Mouse (Mus musculus) spleen, adult 2 months (tissue): ENCODE results near the gene Thap8. TPM values are rescaled to one million over a fixed set of nuclear protein-coding genes. Genes with fewer than 3 reads are reported as not detected.
A peak's percentile ranks its signal among the peaks of the same experiment; 100 is the strongest.

ENCODE experiments used
- DNase-seq, 2 experiments: peaks; one replicate each; pipeline versions ENCODE4 v3.0.0 to v3.0.0-alpha.2; 2012 to 2021; ENCODE audit warnings: low spot score in 2 of 2, low read depth in 1 of 2
- H3K27ac ChIP-seq: fragments of 200-500 bp; 2 replicates; pipeline ENCODE4 v1.5.1; 2012; ENCODE audit warnings: low read length, inconsistent platforms; ENCODE audit not compliant: insufficient read depth
- H3K27me3 ChIP-seq: fragments of 200-500 bp; 2 replicates; pipeline ENCODE4 v1.6.1; 2012; ENCODE audit warnings: mild to moderate bottlenecking, moderate library complexity, low read length, inconsistent platforms; ENCODE audit not compliant: control insufficient read depth, insufficient read depth
- H3K36me3 ChIP-seq: fragments of 200-500 bp; 2 replicates; pipeline ENCODE4 v1.6.1; 2012; ENCODE audit warnings: mild to moderate bottlenecking, low read length, inconsistent platforms; ENCODE audit not compliant: control insufficient read depth, insufficient read depth
- H3K4me1 ChIP-seq: fragments of 200-500 bp; 2 replicates; pipeline ENCODE4 v1.6.1; 2011; ENCODE audit warnings: inconsistent platforms; ENCODE audit not compliant: control insufficient read depth, insufficient read depth, insufficient read length
- H3K4me3 ChIP-seq: fragments of 200-500 bp; 2 replicates; pipeline ENCODE4 v1.5.1; 2011; ENCODE audit warnings: mild to moderate bottlenecking, inconsistent platforms; ENCODE audit not compliant: insufficient read depth, insufficient read length; ENCODE audit errors: extremely low read depth
- CTCF ChIP-seq: fragments of 200-500 bp; IDR thresholded peaks from 2 replicates; pipeline ENCODE4 v1.5.1; 2011; ENCODE audit warnings: mild to moderate bottlenecking, inconsistent platforms; ENCODE audit not compliant: insufficient read depth, insufficient read length, insufficient replicate concordance; ENCODE audit errors: extremely low read depth
- POLR2A ChIP-seq: fragments of 200-500 bp; IDR thresholded peaks from 2 replicates; pipeline ENCODE4 v1.6.1; 2011; ENCODE audit warnings: low read depth, low read length, inconsistent platforms
- WGBS: fragments of 180-500 bp; shearing (Covaris S2); methylation state at CpG from one replicate; pipeline ENCODE4 v1.1.7; 2018; 5-methylcytosine and 5-hydroxymethylcytosine counted together
- polyA plus RNA-seq: library from polyadenylated mRNA; depleted of rRNA; stranded (reverse); fragments of >200 nt; gene quantifications from 2 replicates; pipeline ENCODE4 v1.2.3, GENCODE M21; 2012; rRNA removed

Gene Thap8
- polyA plus RNA-seq, 1 experiment: 0.14 TPM

DNA sequence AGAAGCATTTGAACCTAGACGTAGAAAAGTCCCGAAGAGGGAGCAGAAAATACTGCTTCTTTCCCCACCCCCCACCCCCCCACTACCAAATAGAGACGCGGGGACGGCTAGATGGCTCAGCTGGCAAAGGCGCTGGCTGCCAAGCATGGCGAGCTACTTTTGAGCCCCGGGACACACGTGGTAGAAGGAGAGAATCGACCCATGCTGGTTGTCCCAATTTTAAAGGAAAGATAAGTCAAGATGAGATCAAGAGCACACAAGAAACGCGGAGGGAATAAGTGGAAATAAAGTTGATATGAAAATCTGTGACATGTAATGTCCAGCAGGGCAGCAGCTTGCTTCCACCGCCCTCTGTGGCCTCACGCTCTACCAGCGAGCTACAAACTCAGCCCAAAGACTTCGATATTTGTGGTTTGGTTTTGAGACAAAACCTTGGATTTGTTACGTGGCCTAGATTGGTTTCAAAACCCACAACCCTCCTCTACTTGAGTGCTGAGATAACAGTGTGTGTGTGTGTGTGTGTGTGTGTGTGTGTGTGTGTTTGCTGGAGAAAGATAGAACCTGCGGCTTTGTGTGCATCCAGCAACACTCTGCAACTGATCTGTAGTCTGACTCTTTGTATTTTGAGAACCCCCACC, 52.8 kb downstream of the Thap8 start:
- no peak for DNase-seq
- no peaks in the 10 kb centered on the region for H3K36me3 ChIP-seq
- 40% methylated on average over 18 of the region's 18 CpGs for WGBS
- H3K27ac ChIP-seq: no peak overlapping the region
- peaks cover 2% of the 10 kb centered on the region; the same call in 1 of the 2 replicates for H3K4me1 ChIP-seq
- no peak overlapping the region for H3K4me3 ChIP-seq
- H3K27me3 ChIP-seq: no peaks in the 10 kb centered on the region
- TF ChIP-seq CTCF (no peak), POLR2A (no peak)

DNA sequence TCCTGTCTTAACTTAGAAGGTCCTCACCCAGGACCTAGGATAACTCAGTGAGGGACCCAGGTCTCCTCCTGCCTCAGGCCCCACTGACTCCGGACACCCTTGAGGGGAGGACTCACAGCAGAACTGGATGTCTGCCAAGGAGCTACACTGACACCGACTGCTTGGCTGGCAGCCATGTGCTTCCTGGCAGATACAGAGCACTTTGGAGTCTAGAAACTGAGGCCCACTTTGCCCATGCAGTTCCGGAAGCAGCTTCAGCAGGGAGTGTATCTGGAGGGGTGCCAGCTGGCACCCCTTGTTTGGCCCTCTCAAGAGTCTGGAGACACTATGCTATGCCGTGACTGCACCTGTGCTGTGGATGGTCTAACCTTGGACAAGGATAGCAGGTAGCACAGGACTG, 53.5 kb downstream of the Thap8 start:
- Histone ChIP-seq H3K36me3 (no peaks in the 10 kb centered on the region), H3K27me3 (no peaks in the 10 kb centered on the region), H3K4me3 (no peak overlapping the region), H3K27ac (no peak overlapping the region), H3K4me1 (peaks cover 2% of the 10 kb centered on the region; the same call in 1 of the 2 replicates)
- WGBS: 5% methylated on average over 4 of the region's 4 CpGs
- no peak for DNase-seq
- TF ChIP-seq CTCF (no peak), POLR2A (no peak)

DNA sequence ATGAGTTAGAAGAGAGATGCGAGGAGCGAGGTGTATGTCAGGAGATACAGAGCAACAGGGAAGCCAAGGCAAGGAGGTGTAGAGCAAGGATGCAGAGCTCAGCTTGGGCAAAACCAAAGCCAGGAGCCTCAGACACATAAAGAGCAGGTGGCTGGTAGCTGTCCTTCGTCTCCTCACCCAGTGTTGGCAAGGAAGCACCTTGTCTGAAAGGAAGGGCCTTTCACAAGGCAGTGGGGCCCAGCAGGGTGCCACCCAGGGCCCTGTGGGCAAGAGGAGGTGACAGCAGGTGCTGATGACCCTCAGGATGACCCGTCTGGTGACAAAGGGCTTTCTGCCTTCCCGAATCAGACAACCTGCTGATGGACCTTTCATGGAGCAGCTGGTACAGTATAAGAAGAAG, 54.7 kb downstream of the Thap8 start:
- WGBS: 61% methylated on average over 5 of the region's 5 CpGs

DNA sequence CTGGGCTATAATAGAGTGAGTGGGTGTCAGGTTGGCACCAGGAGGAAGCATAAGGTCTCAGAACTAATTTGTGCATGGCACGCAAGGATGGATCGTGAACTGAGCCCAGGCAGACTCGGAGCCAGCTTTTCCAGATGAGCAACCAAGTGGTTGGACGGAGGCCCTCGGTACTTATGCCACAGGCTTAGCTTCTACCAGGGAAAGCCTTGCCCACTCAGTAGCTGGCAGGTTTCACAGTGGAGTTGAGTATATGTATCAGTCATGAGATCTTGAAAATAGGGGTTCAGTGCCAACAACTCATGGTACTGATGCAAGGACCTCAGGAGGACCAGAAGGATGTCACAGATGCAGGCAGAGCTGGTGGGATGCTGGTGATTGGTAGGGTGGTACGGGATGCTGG, 55.8 kb downstream of the Thap8 start:
- no peaks in the 10 kb centered on the region for H3K27me3 ChIP-seq
- TF ChIP-seq POLR2A (no peak), CTCF (no peak)
- no peak overlapping the region for H3K27ac ChIP-seq
- peaks cover 2% of the 10 kb centered on the region; the same call in 1 of the 2 replicates for H3K4me1 ChIP-seq
- no peaks in the 10 kb centered on the region for H3K36me3 ChIP-seq
- no peak for DNase-seq
- 82% methylated on average over 6 of the region's 6 CpGs for WGBS
- no peak overlapping the region for H3K4me3 ChIP-seq

More for the DNA sequence above, 54.7 kb downstream of the Thap8 start:
- Histone ChIP-seq H3K4me3 (no peak overlapping the region), H3K4me1 (peaks cover 2% of the 10 kb centered on the region; the same call in 1 of the 2 replicates), H3K27me3 (no peaks in the 10 kb centered on the region), H3K36me3 (no peaks in the 10 kb centered on the region), H3K27ac (no peak overlapping the region)
- no peak for DNase-seq
- TF ChIP-seq POLR2A (no peak), CTCF (no peak)

DNA sequence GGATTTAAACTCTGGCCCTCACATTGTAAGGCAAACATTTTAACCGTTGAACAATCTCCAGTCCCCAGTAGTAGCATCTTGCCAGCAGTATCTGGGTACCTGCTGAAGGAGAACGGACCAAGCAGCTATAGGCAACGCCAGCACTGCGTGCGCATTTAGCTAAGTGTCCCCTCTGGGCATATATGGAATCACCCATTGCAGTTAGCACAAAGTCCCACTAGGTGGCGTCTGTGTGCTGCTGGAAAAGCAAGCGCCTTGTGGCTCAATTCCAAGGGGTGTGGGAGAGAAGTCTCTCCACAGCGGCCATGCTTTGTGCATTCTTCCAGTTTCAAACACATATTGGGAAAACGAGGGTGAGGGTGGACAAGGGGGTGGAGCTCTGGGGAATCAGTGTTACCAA, 56.5 kb downstream of the Thap8 start:
- peaks cover 2% of the 10 kb centered on the region; the same call in 1 of the 2 replicates for H3K4me1 ChIP-seq
- peak; percentile 38; the same call in 1 of the 2 replicates for TF ChIP-seq CTCF
- no peak for TF ChIP-seq POLR2A
- no peaks in the 10 kb centered on the region for H3K27me3 ChIP-seq
- no peak overlapping the region for H3K4me3 ChIP-seq
- H3K27ac ChIP-seq: no peak overlapping the region
- WGBS: 4% methylated on average over 9 of the region's 9 CpGs
- H3K36me3 ChIP-seq: no peaks in the 10 kb centered on the region
- DNase-seq: peak; percentile 31 to 46

DNA sequence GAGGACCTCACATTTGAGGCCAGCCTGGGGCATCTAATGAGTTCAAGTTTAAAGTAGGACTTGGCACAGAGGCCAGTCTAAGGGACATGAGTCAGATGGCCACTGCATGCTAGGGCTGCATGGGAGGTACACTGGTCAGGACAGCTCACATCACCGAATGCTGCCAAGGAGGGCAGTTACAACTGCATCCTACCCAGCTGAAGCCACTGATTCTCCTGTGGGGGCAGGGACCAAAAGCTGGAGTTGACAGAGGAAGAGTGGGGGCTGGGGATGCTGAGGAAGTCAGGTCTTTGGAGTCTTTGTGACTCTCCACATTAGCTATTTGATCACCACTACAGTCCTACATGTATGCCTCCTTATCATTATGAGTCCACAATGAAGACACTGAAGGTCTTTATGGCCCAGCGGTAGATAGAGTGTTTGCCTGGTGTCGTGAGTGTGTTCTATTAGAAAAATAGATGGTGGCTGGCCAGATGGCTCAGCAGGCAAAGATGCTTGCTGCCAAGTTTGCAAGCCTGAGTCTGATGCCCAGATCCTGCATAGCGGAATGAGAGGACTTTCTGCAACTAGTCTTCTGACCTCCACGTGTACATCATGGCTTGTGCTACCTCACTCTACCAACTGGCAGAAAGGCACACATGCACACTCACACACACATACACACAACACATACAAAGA, 59.7 kb downstream of the Thap8 start:
- 79% methylated on average over 5 of the region's 5 CpGs for WGBS
- Histone ChIP-seq H3K4me1 (no peaks in the 10 kb centered on the region), H3K27me3 (no peaks in the 10 kb centered on the region), H3K27ac (no peak overlapping the region), H3K4me3 (no peak overlapping the region), H3K36me3 (no peaks in the 10 kb centered on the region)
- DNase-seq: no peak
- TF ChIP-seq POLR2A (no peak), CTCF (no peak)

Other genes starting within 250 kb of the Thap8 start
- 1.1 and 1.4 TPM in 2 replicates for gene Zfp14, start 228.7 kb upstream of the Thap8 start, polyA plus RNA-seq
- 0.40 and 0.81 TPM in 2 replicates for gene Zfp82, start 207.2 kb upstream of the Thap8 start, polyA plus RNA-seq
- gene Gm26920, start 189.7 kb upstream of the Thap8 start, polyA plus RNA-seq: 0.16 TPM in 1 of 2 replicates, not detected in the other
- gene Zfp566, start 189.6 kb upstream of the Thap8 start, polyA plus RNA-seq: 1.1 and 2.2 TPM in 2 replicates
- gene Zfp260, start 185.3 kb upstream of the Thap8 start, polyA plus RNA-seq: 9.3 and 11.3 TPM in 2 replicates
- gene Zfp382, start 158.2 kb upstream of the Thap8 start, polyA plus RNA-seq: 0.92 and 1.9 TPM in 2 replicates
- 7.3 and 8.8 TPM in 2 replicates for gene Zfp146, start 110.3 kb upstream of the Thap8 start, polyA plus RNA-seq
- 0.43 and 0.52 TPM in 2 replicates for gene Cox7a1, start 96.0 kb upstream of the Thap8 start, polyA plus RNA-seq
- 414 and 469 TPM in 2 replicates for gene Capns1, start 81.3 kb upstream of the Thap8 start, polyA plus RNA-seq
- gene Polr2i, start 48.1 kb upstream of the Thap8 start, polyA plus RNA-seq: 51.5 and 60.8 TPM in 2 replicates
- 21.5 and 24.6 TPM in 2 replicates for gene Tbcb, start 47.8 kb upstream of the Thap8 start, polyA plus RNA-seq
- 0.13 TPM in 1 of 2 replicates, not detected in the other for gene Ovol3, start 44.4 kb upstream of the Thap8 start, polyA plus RNA-seq
- 15.7 and 21.5 TPM in 2 replicates for gene Wdr62, start 325 bp downstream of the Thap8 start, polyA plus RNA-seq
- 10.0 and 13.2 TPM in 2 replicates for gene Clip3, start 11.6 kb downstream of the Thap8 start, polyA plus RNA-seq
- gene Alkbh6, start 28.6 kb downstream of the Thap8 start, polyA plus RNA-seq: 86.3 and 144 TPM in 2 replicates
- gene Syne4, start 34.7 kb downstream of the Thap8 start, polyA plus RNA-seq: 14.7 and 21.1 TPM in 2 replicates
- gene E130208F15Rik, start 41.6 kb downstream of the Thap8 start, polyA plus RNA-seq: 0.58 and 0.89 TPM in 2 replicates
- 13.4 and 25.8 TPM in 2 replicates for gene Sdhaf1, start 43.8 kb downstream of the Thap8 start, polyA plus RNA-seq
- gene Lrfn3, start 82.7 kb downstream of the Thap8 start, polyA plus RNA-seq: 2.7 and 3.2 TPM in 2 replicates
- gene Tyrobp, start 133.7 kb downstream of the Thap8 start, polyA plus RNA-seq: 569 and 738 TPM in 2 replicates
- 178 and 278 TPM in 2 replicates for gene Hcst, start 139.8 kb downstream of the Thap8 start, polyA plus RNA-seq
- gene Nfkbid, start 141.6 kb downstream of the Thap8 start, polyA plus RNA-seq: 55.1 and 70.8 TPM in 2 replicates
- 1.9 and 2.3 TPM in 2 replicates for gene Aplp1, start 165.4 kb downstream of the Thap8 start, polyA plus RNA-seq
- gene Kirrel2, start 177.6 kb downstream of the Thap8 start, polyA plus RNA-seq: 0.14 and 0.49 TPM in 2 replicates
- gene Nphs1, start 178.2 kb downstream of the Thap8 start, polyA plus RNA-seq: 1.8 and 2.4 TPM in 2 replicates
- 0.04 TPM in 1 of 2 replicates, not detected in the other for gene Prodh2, start 213.5 kb downstream of the Thap8 start, polyA plus RNA-seq